Comparison of ENCODE assay signal across 8 mouse cellular contexts in genomic region chr17:15194894-15195461, GRCm38 (mm10).
DNase-seq lines count a peak whose midpoint lies in the region; ATAC-seq and TF ChIP-seq lines count a peak whose summit lies in the region.

No protein-coding gene starts in this region.

- no peak for ATAC-seq in heart, embryonic 13.5 days (ENCODE audit: extremely low read depth, insufficient number of reproducible peaks, low FRiP score, low TSS enrichment)
- ATAC-seq in hindbrain, embryonic 13.5 days (ENCODE audit: low FRiP score) = peak; percentile 67
- ATAC-seq in midbrain, embryonic 15.5 days (replicated peaks) = peak; percentile 57
- ATAC-seq in cerebellum, adult (ENCODE audit: insufficient number of reproducible peaks, low FRiP score, low TSS enrichment) = no peak

- no peaks in the 10 kb centered on the region for H3K79me2 ChIP-seq in heart, adult 2 months (replicated peaks; ENCODE audit: control insufficient read depth, insufficient read depth, low read length)

- no peak for TF ChIP-seq CTCF in heart, adult 2 months (IDR thresholded peaks at IDR 0.05)

- H3K27me3 ChIP-seq in heart, embryonic 13.5 days (replicated peaks) = peaks cover 63% of the 10 kb centered on the region
- peaks cover 24% of the 10 kb centered on the region for H3K27me3 ChIP-seq in embryonic facial prominence, embryonic 10.5 days (replicated peaks; ENCODE audit: low read depth, poor library complexity, severe bottlenecking)
- peaks cover 10% of the 10 kb centered on the region; the same call in 1 of the 2 replicates for H3K27me3 ChIP-seq in hindbrain, embryonic 13.5 days
- H3K27me3 ChIP-seq in midbrain, embryonic 15.5 days (replicated peaks) = no peaks in the 10 kb centered on the region
- H3K27me3 ChIP-seq in heart, adult 2 months (ENCODE audit: control insufficient read depth, insufficient read depth, low read length) = no peaks in the 10 kb centered on the region

- no peaks in the 10 kb centered on the region for H3K36me3 ChIP-seq in heart, embryonic 13.5 days
- H3K36me3 ChIP-seq in embryonic facial prominence, embryonic 10.5 days (replicated peaks) = no peaks in the 10 kb centered on the region
- H3K36me3 ChIP-seq in hindbrain, embryonic 13.5 days = no peaks in the 10 kb centered on the region
- H3K36me3 ChIP-seq in midbrain, embryonic 15.5 days (replicated peaks) = no peaks in the 10 kb centered on the region
- H3K36me3 ChIP-seq in heart, adult 2 months (ENCODE audit: control insufficient read depth, insufficient read depth, low read length) = no peaks in the 10 kb centered on the region

- 16% methylated on average over 7 of the region's 7 CpGs for WGBS in heart, embryonic 13.5 days
- WGBS in embryonic facial prominence, embryonic 10.5 days = 13% methylated on average over 7 of the region's 7 CpGs
- 5% methylated on average over 7 of the region's 7 CpGs for WGBS in hindbrain, embryonic 13.5 days
- 11% methylated on average over 7 of the region's 7 CpGs for WGBS in midbrain, embryonic 15.5 days
- WGBS in heart, adult 2 months = 51% methylated on average over 7 of the region's 7 CpGs

- no peaks in the 10 kb centered on the region for H3K9me3 ChIP-seq in heart, embryonic 13.5 days
- H3K9me3 ChIP-seq in embryonic facial prominence, embryonic 10.5 days = no peaks in the 10 kb centered on the region
- H3K9me3 ChIP-seq in hindbrain, embryonic 13.5 days = no peaks in the 10 kb centered on the region
- H3K9me3 ChIP-seq in midbrain, embryonic 15.5 days = no peaks in the 10 kb centered on the region

- TF ChIP-seq EP300 in heart, adult 2 months (IDR thresholded peaks at IDR 0.05; ENCODE audit: insufficient read depth, low read depth, low read length) = no peak

- no peak overlapping the region for H3K27ac ChIP-seq in heart, embryonic 13.5 days (replicated peaks)
- peak overlapping the region; percentile 73 for H3K27ac ChIP-seq in embryonic facial prominence, embryonic 10.5 days (replicated peaks)
- H3K27ac ChIP-seq in hindbrain, embryonic 13.5 days = 0 out of 2 replicates have a peak overlapping the region, but pooled peaks have one; percentile 35
- H3K27ac ChIP-seq in midbrain, embryonic 15.5 days = no peak overlapping the region
- H3K27ac ChIP-seq in heart, adult 2 months = no peak overlapping the region

- no peak for DNase-seq in heart, adult 11 months
- DNase-seq in embryonic facial prominence, embryonic 10.5 days (ENCODE audit: low spot score) = peak; percentile 48
- DNase-seq in spleen, postnatal 36 days (ENCODE audit: low spot score in 2 of 2) = no peak
- DNase-seq in heart, adult 2 months = no peak

- no peak for TF ChIP-seq POLR2A in heart, adult 2 months (IDR thresholded peaks at IDR 0.05; ENCODE audit: insufficient read depth, low read depth, low read length)

- intact Hi-C loops in heart, adult 2 months (cut with DNase I) = loop anchor here (5.0 kb wide), 1 partner anchor 128 kb away; no protein-coding TSS in a partner anchor

- H3K4me3 ChIP-seq in heart, embryonic 13.5 days = no peak overlapping the region
- no peak overlapping the region for H3K4me3 ChIP-seq in embryonic facial prominence, embryonic 10.5 days
- H3K4me3 ChIP-seq in hindbrain, embryonic 13.5 days = no peak overlapping the region
- H3K4me3 ChIP-seq in midbrain, embryonic 15.5 days = no peak overlapping the region
- H3K4me3 ChIP-seq in heart, adult 2 months = no peak overlapping the region

- peaks cover 14% of the 10 kb centered on the region for H3K4me1 ChIP-seq in heart, embryonic 13.5 days
- H3K4me1 ChIP-seq in embryonic facial prominence, embryonic 10.5 days = peaks cover 54% of the 10 kb centered on the region
- H3K4me1 ChIP-seq in hindbrain, embryonic 13.5 days (replicated peaks) = peaks cover 33% of the 10 kb centered on the region
- H3K4me1 ChIP-seq in midbrain, embryonic 15.5 days = peaks cover 10% of the 10 kb centered on the region
- peaks cover 2% of the 10 kb centered on the region for H3K4me1 ChIP-seq in heart, adult 2 months (ENCODE audit: control insufficient read depth, insufficient read depth, low read length)

- H3K9ac ChIP-seq in heart, embryonic 13.5 days = 0 out of 2 replicates have a peak overlapping the region, but pooled peaks have one; percentile 30
- H3K9ac ChIP-seq in hindbrain, embryonic 13.5 days = peak overlapping the region; percentile 30; the same call in 1 of the 2 replicates
- H3K9ac ChIP-seq in midbrain, embryonic 15.5 days = no peak overlapping the region
- H3K9ac ChIP-seq in heart, adult 2 months (ENCODE audit: low read depth, low read length) = no peak overlapping the region

- H3K4me2 ChIP-seq in heart, embryonic 13.5 days = no peak overlapping the region
- H3K4me2 ChIP-seq in hindbrain, embryonic 13.5 days = no peak overlapping the region
- H3K4me2 ChIP-seq in midbrain, embryonic 15.5 days = no peak overlapping the region

Comparison
In these comparisons a context has a peak if more than half of its experiments do, and no peak if none do; other contexts are left out.
1. H3K9ac ChIP-seq: peak in heart, embryonic 13.5 days (single experiment) and hindbrain, embryonic 13.5 days (single experiment); none in midbrain, embryonic 15.5 days (single experiment) and heart, adult 2 months (single experiment).
2. ATAC-seq: peak in hindbrain, embryonic 13.5 days (single experiment) and midbrain, embryonic 15.5 days (single experiment); none in heart, embryonic 13.5 days (single experiment) and cerebellum, adult (single experiment).
3. H3K27ac ChIP-seq: peak in embryonic facial prominence, embryonic 10.5 days (single experiment) and hindbrain, embryonic 13.5 days (single experiment); none in heart, embryonic 13.5 days (single experiment), midbrain, embryonic 15.5 days (single experiment) and heart, adult 2 months (single experiment).